Mouse (Mus musculus) adrenal gland, postnatal 36 days (tissue): Measurements from ENCODE around the gene Fam83f. TPM values are rescaled to one million over a fixed set of nuclear protein-coding genes. Genes with fewer than 3 reads are reported as not detected.

Source experiments
- DNase-seq, 2 experiments: peaks; one replicate each; pipeline ENCODE4 v3.0.0; 2021; ENCODE audit warnings: mixed read lengths in 1 of 2
- long read RNA-seq, 2 experiments: library from polyadenylated mRNA; stranded (forward); transcript quantifications; one replicate each; pipeline ENCODE4 v2.0.0; 2021; ENCODE audit warnings: borderline sequencing depth in 2 of 2
- total RNA-seq, 2 experiments: library from RNA; stranded (reverse); gene quantifications; 2 replicates each; pipeline ENCODE4 v1.2.3; 2021

The Fam83f gene
- total RNA-seq = under 1 TPM; 0.13 to 0.16 TPM
- long read RNA-seq, experiment 1 = 0 reads
- long read RNA-seq, experiment 2 = 0 reads

DNA sequence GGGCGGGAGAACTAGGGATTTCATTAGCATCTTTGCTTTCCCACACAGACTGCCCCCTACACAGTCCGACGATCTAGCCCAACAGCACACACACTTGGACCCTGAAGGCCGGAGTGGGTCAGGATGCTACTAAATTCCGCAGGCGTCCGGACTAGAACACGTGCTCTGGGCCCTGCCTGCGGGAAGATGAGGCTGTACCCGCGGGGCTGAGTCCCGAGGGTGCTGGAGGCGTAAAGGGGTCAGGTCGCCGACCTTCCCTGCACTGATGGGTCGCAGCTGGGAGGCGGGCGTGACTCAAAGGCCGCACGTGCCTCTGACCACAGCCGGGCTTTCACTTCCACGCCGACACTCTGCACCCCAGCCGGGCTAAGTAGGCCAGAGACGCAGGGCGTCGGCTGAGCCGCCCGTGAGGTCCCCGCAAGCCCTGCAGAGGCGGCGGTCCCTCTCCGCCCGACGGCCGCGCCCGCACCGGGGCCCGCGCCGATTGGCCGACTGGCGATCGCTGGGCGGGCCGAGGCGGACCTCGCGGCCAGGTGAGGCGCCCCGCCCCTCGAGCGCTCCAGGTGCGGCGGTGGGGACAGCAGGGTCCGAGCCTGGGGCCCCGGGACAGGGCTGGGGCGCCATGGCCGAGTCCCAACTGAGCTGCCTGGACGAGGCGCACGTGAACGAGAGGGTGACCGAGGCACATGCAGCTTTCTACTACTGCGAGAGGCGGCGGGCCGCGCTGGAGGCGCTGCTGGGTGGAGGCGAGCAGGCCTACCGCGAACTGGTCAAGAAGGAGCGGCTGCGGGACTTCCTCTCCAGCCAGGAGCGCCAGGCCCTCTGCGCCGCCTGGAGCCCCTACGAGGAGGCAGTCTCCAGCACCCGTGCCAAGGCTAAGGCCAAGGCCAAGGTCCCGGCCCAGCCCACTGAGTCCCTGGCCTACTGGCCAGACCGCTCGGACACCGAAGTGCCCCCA, at the start of gene Fam83f:
TSS of gene Fam83f (plus strand) at position 553 of the 958 bp plus-strand sequence.
- DNase-seq = peak; percentile 27 to 41

DNA sequence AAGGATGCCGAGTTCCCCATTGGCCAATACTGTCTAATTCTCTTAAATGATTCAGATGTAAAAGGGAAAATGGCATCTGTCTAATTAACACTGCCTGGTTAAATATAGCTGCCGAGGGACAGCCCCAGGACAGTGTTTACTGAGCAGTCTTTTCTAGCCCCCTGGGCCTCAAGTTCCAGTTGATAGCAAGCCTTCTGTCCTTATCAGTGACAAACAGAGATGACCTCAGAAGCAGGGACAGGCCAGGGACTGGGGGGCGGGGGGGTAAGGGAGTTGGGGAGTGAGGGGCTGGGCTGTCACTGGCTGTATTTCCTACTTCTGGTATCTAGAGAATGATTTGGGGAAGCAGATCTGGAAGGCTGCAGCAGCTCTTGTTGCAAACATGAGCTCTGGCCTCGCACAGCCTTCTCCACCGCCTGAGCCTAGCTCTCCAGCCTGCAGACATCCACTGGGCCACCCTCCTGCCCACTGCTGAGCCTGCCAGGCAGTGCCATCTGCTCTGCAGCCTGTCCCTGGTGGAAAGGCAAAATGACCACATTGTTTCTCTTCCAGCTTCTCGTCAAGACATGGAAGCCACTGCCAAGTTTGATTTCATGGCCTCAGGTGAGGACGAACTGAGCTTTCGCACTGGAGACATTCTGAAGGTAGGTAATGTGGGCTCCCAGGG, 48.3 kb upstream of the Fam83f start:
- no peak for DNase-seq

DNA sequence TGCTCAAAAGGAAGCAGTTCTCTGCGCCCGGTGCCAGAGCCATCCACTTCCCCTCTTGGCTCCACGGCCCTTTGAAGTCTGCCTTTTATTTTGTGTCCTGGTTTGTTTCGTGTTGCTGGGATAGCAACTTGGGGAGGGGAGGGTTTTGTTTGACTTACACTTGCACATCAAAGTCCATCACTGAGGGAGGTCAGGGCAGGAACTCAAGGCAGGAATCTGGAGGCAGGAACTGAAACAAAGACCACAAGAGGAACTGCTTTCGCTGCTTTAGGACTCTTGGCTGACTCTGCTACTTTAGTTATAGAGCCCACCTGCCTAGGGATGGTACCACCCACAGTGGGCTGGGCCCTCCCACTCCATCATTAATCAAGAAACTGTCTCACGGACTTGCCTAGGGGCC, 45.2 kb upstream of the Fam83f start:
- no peak for DNase-seq

DNA sequence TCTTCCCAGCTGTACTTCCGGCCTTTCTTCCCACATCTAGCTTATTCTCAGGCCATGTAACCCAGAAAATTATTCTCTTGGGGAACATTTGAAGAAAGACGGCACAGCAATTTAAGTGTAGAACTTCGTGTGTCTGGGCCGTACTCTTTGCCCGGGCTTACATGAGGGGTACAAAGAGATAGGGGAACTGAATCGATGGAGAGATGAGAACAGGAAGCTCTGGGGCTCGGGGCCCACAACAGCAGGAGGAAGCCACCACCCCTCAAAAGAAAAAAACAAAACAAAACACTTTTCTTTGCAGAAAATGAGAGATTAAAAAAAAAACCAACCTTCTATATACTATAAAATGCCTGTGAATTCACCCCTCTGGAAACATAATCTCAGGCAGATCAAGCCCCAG, 41.5 kb upstream of the Fam83f start:
- DNase-seq = no peak

DNA sequence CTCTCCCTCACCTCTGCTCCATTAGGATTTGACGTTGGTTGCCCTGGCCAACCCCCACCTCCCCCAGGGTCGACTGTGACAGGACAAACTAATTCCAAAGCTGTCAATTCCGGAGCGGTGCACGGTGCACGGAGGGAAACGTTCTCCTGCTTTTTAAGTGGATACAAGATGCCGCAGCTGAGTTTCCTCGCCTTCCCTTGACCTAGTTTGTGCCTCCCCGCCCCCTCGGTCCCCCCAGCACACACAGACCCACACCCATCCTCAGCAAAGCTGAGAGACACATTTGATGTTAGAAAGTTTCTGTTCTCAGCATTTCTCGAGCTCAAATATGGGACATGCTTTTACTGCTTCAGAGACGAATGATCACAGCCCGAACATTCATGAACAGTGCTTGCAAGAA, 40.9 kb upstream of the Fam83f start:
- DNase-seq = no peak

- no peak for DNase-seq
These were observed 40.3 kb upstream of the Fam83f start for GRCm38 (mm10) chr15:80631311-80631710.

- no peak for DNase-seq
These were observed 39.3 kb upstream of the Fam83f start for GRCm38 (mm10) chr15:80632280-80632893.

GRCm38 (mm10) chr15:80634391-80635193, 37.1 kb upstream of the Fam83f start:
- DNase-seq = peak in 1 of 2 experiments; percentile 40

- DNase-seq = no peak
These were observed 34.8 kb upstream of the Fam83f start for GRCm38 (mm10) chr15:80636757-80637372.

GRCm38 (mm10) chr15:80639071-80639702, 32.5 kb upstream of the Fam83f start:
- no peak for DNase-seq

DNA sequence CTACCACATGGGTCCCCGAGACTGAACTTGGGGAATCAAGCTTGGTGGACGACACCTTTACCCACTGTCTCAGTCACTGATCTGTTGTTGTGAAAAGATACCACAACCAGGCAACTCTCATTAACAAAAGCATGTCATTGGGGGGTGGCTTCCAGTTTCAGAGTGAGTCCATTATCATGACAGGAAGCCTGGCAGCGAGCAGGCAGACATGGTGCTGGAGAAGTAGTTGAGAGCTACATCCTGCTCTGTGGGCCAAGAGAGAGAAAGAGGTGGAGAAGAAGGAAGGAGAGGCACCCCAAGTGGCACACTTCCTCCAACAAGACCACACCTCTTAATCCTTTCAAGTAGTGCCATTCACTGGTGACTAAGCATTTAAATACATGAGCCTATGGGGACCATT, 31.8 kb upstream of the Fam83f start:
- DNase-seq = no peak

DNA sequence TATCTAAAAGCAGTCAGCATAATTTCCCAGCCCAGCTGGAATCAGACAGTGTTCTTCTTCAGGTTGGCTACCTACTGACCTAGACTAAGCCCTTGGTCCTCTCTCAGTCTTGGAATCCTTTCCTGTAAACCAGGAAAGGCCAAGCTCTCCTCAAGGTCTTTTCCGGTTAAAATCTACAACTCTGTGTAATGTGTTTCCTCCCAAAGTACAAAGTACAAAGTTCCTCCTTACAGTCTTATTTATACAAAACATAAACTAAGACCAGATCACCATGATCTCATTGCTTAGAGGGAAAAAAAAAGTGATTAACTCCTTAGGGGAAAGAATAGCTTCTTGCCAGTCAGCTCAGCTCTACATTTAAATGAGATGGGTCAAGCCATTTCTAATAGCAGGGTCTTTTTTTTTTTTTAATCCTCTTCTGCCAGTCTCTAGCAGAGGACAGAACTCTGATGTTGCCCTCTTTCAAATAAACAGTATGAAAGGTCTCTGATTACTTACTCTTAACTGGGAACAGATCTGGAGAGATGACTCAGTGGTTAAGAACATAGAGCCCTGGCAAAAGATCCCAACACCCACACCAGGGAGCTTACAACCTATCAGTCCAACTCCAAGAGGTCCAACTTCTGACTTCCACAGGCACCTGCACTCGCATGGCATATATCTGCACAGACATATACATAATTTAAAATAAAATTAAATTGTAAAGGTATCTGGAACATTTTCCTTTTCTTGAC, 29.8 kb upstream of the Fam83f start:
- no peak for DNase-seq

DNA sequence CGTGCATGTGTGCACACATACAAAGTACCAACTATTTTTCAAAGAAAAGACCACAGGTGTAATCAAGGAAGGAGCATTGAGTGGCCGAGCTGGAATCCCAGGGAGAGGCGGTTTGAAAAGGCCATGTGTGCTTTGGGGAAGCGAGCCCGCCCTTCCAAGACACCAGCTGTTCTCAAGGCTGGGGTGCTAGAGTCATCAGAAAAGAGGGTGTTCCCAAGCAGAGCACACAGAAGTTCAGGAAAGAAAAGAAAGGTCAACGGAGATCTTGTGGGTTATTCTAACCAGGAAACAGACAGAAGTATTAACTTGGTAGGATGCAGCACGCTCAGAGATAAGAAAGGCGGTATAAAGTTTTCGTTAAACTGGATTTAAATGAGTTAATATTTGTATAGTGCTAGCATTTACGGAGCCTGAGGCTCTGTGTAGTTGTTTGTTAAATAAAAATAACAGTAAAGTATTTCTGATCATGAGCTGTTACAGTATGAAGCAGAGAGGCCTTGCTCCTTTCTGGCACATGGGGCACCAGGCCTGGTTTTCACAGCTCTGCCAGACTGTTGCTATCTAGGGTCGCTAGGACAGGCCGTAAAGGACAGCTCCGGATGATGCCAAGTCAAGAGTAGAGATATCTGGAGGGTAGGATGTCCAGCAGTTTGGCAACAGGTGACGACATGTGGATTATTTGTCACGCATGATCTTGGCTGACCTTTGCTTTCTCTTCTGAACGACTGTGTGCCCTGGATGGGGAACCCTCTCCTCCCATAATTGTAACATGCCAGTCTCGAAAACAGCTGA, 26.4 kb upstream of the Fam83f start:
- DNase-seq = no peak

- no peak for DNase-seq
These were observed 22.6 kb upstream of the Fam83f start for GRCm38 (mm10) chr15:80648977-80649606.

DNA sequence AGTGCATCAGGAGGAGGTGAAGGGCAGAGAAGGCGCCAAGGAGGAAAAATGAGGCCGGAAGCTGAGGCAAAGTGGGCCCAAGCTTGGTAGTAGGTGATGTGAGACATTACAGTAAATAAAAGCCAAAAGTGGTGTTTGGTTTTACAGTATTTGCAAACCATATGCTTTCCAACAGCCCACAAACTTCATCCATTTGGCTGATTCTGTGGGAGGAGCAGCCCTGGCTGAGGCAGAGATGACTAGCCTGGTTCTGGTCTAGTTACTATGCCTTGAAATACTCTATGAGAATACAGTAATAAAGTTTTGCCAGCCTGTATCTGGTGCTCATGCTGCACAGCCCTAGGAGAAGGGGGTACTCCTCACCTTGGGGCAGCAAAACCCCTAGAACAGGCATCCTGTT, 21.2 kb upstream of the Fam83f start:
- no peak for DNase-seq

GRCm38 (mm10) chr15:80653865-80654264, 17.8 kb upstream of the Fam83f start:
- peak; percentile 7 to 28 for DNase-seq

- DNase-seq = no peak
These were observed 12.7 kb upstream of the Fam83f start for GRCm38 (mm10) chr15:80658815-80659471.

DNA sequence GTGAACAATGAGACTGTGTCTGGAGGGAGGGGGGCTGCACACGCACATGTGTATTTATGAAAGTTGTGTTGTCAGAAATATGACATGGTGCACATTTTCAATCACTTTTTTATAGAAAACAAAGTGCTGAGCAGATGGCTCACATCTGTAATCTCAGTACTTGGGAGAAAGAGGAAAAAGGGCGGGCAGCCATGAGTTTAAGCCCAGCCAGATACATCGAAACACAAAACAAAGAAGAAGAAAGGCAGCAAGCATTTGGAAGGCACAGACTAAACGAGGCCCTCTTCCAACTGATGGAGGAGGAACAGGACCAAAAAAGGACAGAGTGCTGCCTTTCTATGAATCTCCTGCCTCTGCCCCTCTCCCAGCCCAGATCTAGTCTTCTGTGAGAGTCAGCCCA, 10.7 kb upstream of the Fam83f start:
- no peak for DNase-seq
